Mouse (Mus musculus) lung, embryonic 14.5 days (tissue): ENCODE measurements around the gene Nek1. TPM values are rescaled to one million over a fixed set of nuclear protein-coding genes. Genes with fewer than 3 reads are reported as not detected.

ENCODE experiments used
- ATAC-seq: fragments of 200-750 bp; cut with Nextera tagmentation; 2 replicates; pipeline ENCODE4 v1.8.0; 2017; ENCODE audit warnings: mild to moderate bottlenecking, moderate TSS enrichment, moderate library complexity; ENCODE audit not compliant: insufficient read depth
- DNase-seq: peaks from one replicate; pipeline ENCODE4 v3.0.0-alpha.2; 2015
- H3K27ac ChIP-seq: fragments of 300-500 bp; sonication (generic); 2 replicates; pipeline ENCODE4 v1.5.1; 2014; ENCODE audit warnings: low read depth, mild to moderate bottlenecking, moderate library complexity
- H3K27me3 ChIP-seq: fragments of 300-500 bp; sonication (generic); 2 replicates; pipeline ENCODE4 v1.6.1; 2014; ENCODE audit warnings: low read length, control low read depth; ENCODE audit not compliant: insufficient read depth
- H3K36me3 ChIP-seq: fragments of 300-500 bp; sonication (generic); 2 replicates; pipeline ENCODE4 v1.6.1; 2014; ENCODE audit warnings: control low read depth; ENCODE audit not compliant: insufficient read depth
- H3K4me1 ChIP-seq: fragments of 300-500 bp; sonication (generic); 2 replicates; pipeline ENCODE4 v1.6.1; 2014; ENCODE audit warnings: antibody characterized with exemption, control low read depth; ENCODE audit not compliant: insufficient read depth
- H3K4me2 ChIP-seq: fragments of 300-500 bp; sonication (generic); 2 replicates; pipeline ENCODE4 v1.6.1; 2014; ENCODE audit warnings: mild to moderate bottlenecking
- H3K4me3 ChIP-seq: fragments of 300-500 bp; sonication (generic); 2 replicates; pipeline ENCODE4 v1.5.1; 2014; ENCODE audit warnings: low read depth, low read length
- H3K9ac ChIP-seq: fragments of 300-500 bp; sonication (generic); 2 replicates; pipeline ENCODE4 v1.6.1; 2014
- H3K9me3 ChIP-seq: fragments of 300-500 bp; sonication (generic); 2 replicates; pipeline ENCODE4 v1.6.1; 2016; ENCODE audit warnings: low read depth, low read length, control low read depth
- CTCF ChIP-seq: IDR thresholded peaks from 2 replicates; pipeline ENCODE4 v1.5.1; 2016; ENCODE audit warnings: antibody characterized with exemption, low read depth
- WGBS: fragments of 180-500 bp; shearing (Covaris S2); extraction: QIAGEN DNeasy Blood & Tissue Kit; methylation state at CpG from one replicate; pipeline ENCODE4 v1.1.7; 2014; 5-methylcytosine and 5-hydroxymethylcytosine counted together
- polyA plus RNA-seq: library from polyadenylated mRNA; unstranded; fragments of >200 nt; fragmentation: Nextera tagmentation; extraction: Ambion mirVana; gene quantifications from 2 replicates; pipeline ENCODE4 v1.2.1, GENCODE M21; 2014

Gene Nek1
- polyA plus RNA-seq, 1 experiment from 2014 or later: 20.7 TPM

- H3K9ac ChIP-seq: no peak overlapping the region
- no peak for DNase-seq
- H3K4me3 ChIP-seq: no peak overlapping the region
- no peaks in the 10 kb centered on the region for H3K27me3 ChIP-seq
- no peak overlapping the region for H3K27ac ChIP-seq
- H3K36me3 ChIP-seq: no peaks in the 10 kb centered on the region
- WGBS: 84% methylated on average over 4 of the region's 4 CpGs
- H3K4me1 ChIP-seq: no peaks in the 10 kb centered on the region
- TF ChIP-seq CTCF: no peak
- no peak overlapping the region for H3K4me2 ChIP-seq
- no peak for ATAC-seq
- H3K9me3 ChIP-seq: no peaks in the 10 kb centered on the region
Measured at GRCm38 (mm10) chr8:61132561-61133134, 139.7 kb downstream of the Nek1 start.

GRCm38 (mm10) chr8:61141869-61142268 lies 148.9 kb downstream of the Nek1 start:
- H3K9ac ChIP-seq: no peak overlapping the region
- H3K27ac ChIP-seq: no peak overlapping the region
- no peaks in the 10 kb centered on the region for H3K27me3 ChIP-seq
- DNase-seq (no peak), ATAC-seq (no peak; the same call in 1 of the 2 replicates)
- peaks cover 3% of the 10 kb centered on the region; the same call in 1 of the 2 replicates for H3K4me1 ChIP-seq
- no peak overlapping the region for H3K4me2 ChIP-seq
- H3K9me3 ChIP-seq: no peaks in the 10 kb centered on the region
- no peaks in the 10 kb centered on the region for H3K36me3 ChIP-seq
- no peak overlapping the region for H3K4me3 ChIP-seq
- 80% methylated on average over 6 of the region's 6 CpGs for WGBS
- no peak for TF ChIP-seq CTCF

GRCm38 (mm10) chr8:61142302-61142701 lies 149.3 kb downstream of the Nek1 start:
- H3K4me3 ChIP-seq: no peak overlapping the region
- DNase-seq (no peak), ATAC-seq (peak; percentile 49)
- no peak overlapping the region for H3K4me2 ChIP-seq
- no peaks in the 10 kb centered on the region for H3K27me3 ChIP-seq
- WGBS: 50% methylated on average over 3 of the region's 3 CpGs
- no peaks in the 10 kb centered on the region for H3K36me3 ChIP-seq
- H3K4me1 ChIP-seq: peaks cover 3% of the 10 kb centered on the region; the same call in 1 of the 2 replicates
- no peaks in the 10 kb centered on the region for H3K9me3 ChIP-seq
- H3K27ac ChIP-seq: no peak overlapping the region
- TF ChIP-seq CTCF: no peak
- no peak overlapping the region for H3K9ac ChIP-seq

GRCm38 (mm10) chr8:61142845-61143244 lies 149.8 kb downstream of the Nek1 start:
- no peak for TF ChIP-seq CTCF
- H3K4me1 ChIP-seq: peaks cover 3% of the 10 kb centered on the region; the same call in 1 of the 2 replicates
- no peaks in the 10 kb centered on the region for H3K27me3 ChIP-seq
- no peak overlapping the region for H3K4me3 ChIP-seq
- no peak for ATAC-seq
- no peak overlapping the region for H3K9ac ChIP-seq
- no peaks in the 10 kb centered on the region for H3K36me3 ChIP-seq
- no peak for DNase-seq
- H3K4me2 ChIP-seq: no peak overlapping the region
- no peaks in the 10 kb centered on the region for H3K9me3 ChIP-seq
- H3K27ac ChIP-seq: no peak overlapping the region

GRCm38 (mm10) chr8:61148728-61149127 lies 155.7 kb downstream of the Nek1 start:
- ATAC-seq: no peak
- H3K9me3 ChIP-seq: no peaks in the 10 kb centered on the region
- TF ChIP-seq CTCF: no peak
- no peaks in the 10 kb centered on the region for H3K36me3 ChIP-seq
- no peak for DNase-seq
- H3K9ac ChIP-seq: no peak overlapping the region
- H3K4me1 ChIP-seq: no peaks in the 10 kb centered on the region
- no peaks in the 10 kb centered on the region for H3K27me3 ChIP-seq
- H3K4me2 ChIP-seq: no peak overlapping the region
- H3K27ac ChIP-seq: no peak overlapping the region
- H3K4me3 ChIP-seq: no peak overlapping the region
- 84% methylated on average over 5 of the region's 5 CpGs for WGBS

GRCm38 (mm10) chr8:61150596-61150995 lies 157.6 kb downstream of the Nek1 start:
- Histone ChIP-seq H3K27ac (no peak overlapping the region), H3K36me3 (no peaks in the 10 kb centered on the region), H3K4me3 (no peak overlapping the region), H3K9me3 (no peaks in the 10 kb centered on the region), H3K27me3 (no peaks in the 10 kb centered on the region), H3K4me1 (no peaks in the 10 kb centered on the region), H3K9ac (no peak overlapping the region), H3K4me2 (no peak overlapping the region)
- DNase-seq (peak; percentile 28), ATAC-seq (no peak)
- no peak for TF ChIP-seq CTCF
- WGBS: 60% methylated on average over 4 of the region's 4 CpGs

- ATAC-seq (no peak), DNase-seq (no peak)
- Histone ChIP-seq H3K27ac (no peak overlapping the region), H3K4me2 (no peak overlapping the region), H3K36me3 (no peaks in the 10 kb centered on the region), H3K9ac (no peak overlapping the region), H3K4me1 (no peaks in the 10 kb centered on the region), H3K27me3 (no peaks in the 10 kb centered on the region), H3K9me3 (no peaks in the 10 kb centered on the region), H3K4me3 (no peak overlapping the region)
- TF ChIP-seq CTCF: no peak
- WGBS: 49% methylated on average over 1 of the region's 1 CpGs
Measured at GRCm38 (mm10) chr8:61156406-61156805, 163.4 kb downstream of the Nek1 start.
